Mouse (Mus musculus): Measurements from ENCODE around the gene Arl15.

The Arl15 gene

GRCm38 (mm10) chr13:113937231-113937630 lies 142.9 kb downstream of the Arl15 start:
- DNase-seq: no peak

- no peak for DNase-seq
Observed at GRCm38 (mm10) chr13:113938561-113938960, 144.3 kb downstream of the Arl15 start.

GRCm38 (mm10) chr13:113939097-113939496 lies 144.8 kb downstream of the Arl15 start:
- no peak for DNase-seq

- DNase-seq: no peak
Observed at GRCm38 (mm10) chr13:113939681-113940080, 145.4 kb downstream of the Arl15 start.

- DNase-seq: no peak
Observed at GRCm38 (mm10) chr13:113940151-113940550, 145.8 kb downstream of the Arl15 start.

GRCm38 (mm10) chr13:113941943-113942342 lies 147.6 kb downstream of the Arl15 start:
- no peak for DNase-seq

GRCm38 (mm10) chr13:113947546-113947945 lies 153.2 kb downstream of the Arl15 start:
- DNase-seq: no peak

GRCm38 (mm10) chr13:113949708-113950107 lies 155.4 kb downstream of the Arl15 start:
- peak; percentile 83 for DNase-seq

GRCm38 (mm10) chr13:113950131-113950530 lies 155.8 kb downstream of the Arl15 start:
- peak; percentile 34 for DNase-seq

GRCm38 (mm10) chr13:113957438-113957837 lies 163.1 kb downstream of the Arl15 start:
- no peak for DNase-seq

- no peak for DNase-seq
Observed at GRCm38 (mm10) chr13:113964945-113965344, 170.6 kb downstream of the Arl15 start.

GRCm38 (mm10) chr13:113970706-113971105 lies 176.4 kb downstream of the Arl15 start:
- DNase-seq: peak; percentile 24

GRCm38 (mm10) chr13:113972401-113972800 lies 178.1 kb downstream of the Arl15 start:
- DNase-seq: no peak

- no peak for DNase-seq
Observed at GRCm38 (mm10) chr13:113974866-113975265, 180.6 kb downstream of the Arl15 start.

- no peak for DNase-seq
Observed at GRCm38 (mm10) chr13:113975722-113976121, 181.4 kb downstream of the Arl15 start.

GRCm38 (mm10) chr13:113976936-113977335 lies 182.6 kb downstream of the Arl15 start:
- no peak for DNase-seq

GRCm38 (mm10) chr13:113980739-113981460 lies 186.6 kb downstream of the Arl15 start:
- DNase-seq: no peak

- DNase-seq: no peak
Observed at GRCm38 (mm10) chr13:113981461-113982000, 187.2 kb downstream of the Arl15 start.

- no peak for DNase-seq
Observed at GRCm38 (mm10) chr13:113983633-113984032, 189.3 kb downstream of the Arl15 start.

GRCm38 (mm10) chr13:113984491-113984890 lies 190.2 kb downstream of the Arl15 start:
- DNase-seq: no peak

GRCm38 (mm10) chr13:113986864-113987562 lies 192.7 kb downstream of the Arl15 start:
- no peak for DNase-seq

GRCm38 (mm10) chr13:113990247-113990646 lies 195.9 kb downstream of the Arl15 start:
- no peak for DNase-seq

- DNase-seq: no peak
Observed at GRCm38 (mm10) chr13:113990701-113991100, 196.4 kb downstream of the Arl15 start.

GRCm38 (mm10) chr13:113993066-113993465 lies 198.8 kb downstream of the Arl15 start:
- no peak for DNase-seq

Measured in kidney, postnatal 14 days (tissue).